Mouse (Mus musculus) heart, adult 2 months (tissue): ENCODE measurements around the gene 4930404N11Rik. TPM values are rescaled to one million over a fixed set of nuclear protein-coding genes. Genes with fewer than 3 reads are reported as not detected.

ENCODE experiments used
- DNase-seq, 2 experiments: peaks; one replicate each; pipeline ENCODE4 v3.0.0; 2021
- H3K27ac ChIP-seq: fragments of 200-600 bp; 2 replicates; pipeline ENCODE4 v1.8.1; 2022
- H3K27me3 ChIP-seq: fragments of 200-500 bp; 2 replicates; pipeline ENCODE4 v1.6.1; 2012; ENCODE audit warnings: mild to moderate bottlenecking, low read length, inconsistent platforms, mixed read lengths; ENCODE audit not compliant: control insufficient read depth, insufficient read depth
- H3K36me3 ChIP-seq: fragments of 200-500 bp; 2 replicates; pipeline ENCODE4 v1.6.1; 2012; ENCODE audit warnings: low read length, inconsistent platforms; ENCODE audit not compliant: control insufficient read depth, insufficient read depth
- H3K4me1 ChIP-seq: fragments of 200-500 bp; 2 replicates; pipeline ENCODE4 v1.6.1; 2011; ENCODE audit warnings: low read length; ENCODE audit not compliant: control insufficient read depth, insufficient read depth
- H3K4me3 ChIP-seq: fragments of 200-600 bp; 2 replicates; pipeline ENCODE4 v1.8.1; 2022
- H3K79me2 ChIP-seq: fragments of 200-500 bp; replicated peaks from 2 replicates; pipeline ENCODE4 v1.6.1; 2012; ENCODE audit warnings: mild to moderate bottlenecking, inconsistent platforms, low read length, moderate library complexity, mixed read lengths; ENCODE audit not compliant: control insufficient read depth, insufficient read depth
- H3K9ac ChIP-seq: fragments of 200-500 bp; 2 replicates; pipeline ENCODE4 v1.6.1; 2012; ENCODE audit warnings: low read depth, mild to moderate bottlenecking, control low read depth, inconsistent platforms, low read length, mixed read lengths
- CTCF ChIP-seq: fragments of 200-600 bp; IDR thresholded peaks from 2 replicates; pipeline ENCODE4 v1.8.1; 2022; ENCODE audit warnings: antibody characterized with exemption, mild to moderate bottlenecking, moderate library complexity
- EP300 ChIP-seq: fragments of 200-500 bp; IDR thresholded peaks from 2 replicates; pipeline ENCODE4 v1.6.1; 2011; ENCODE audit warnings: low read depth, low read length, control low read depth; ENCODE audit not compliant: insufficient read depth
- POLR2A ChIP-seq: fragments of 200-500 bp; IDR thresholded peaks from 2 replicates; pipeline ENCODE4 v1.6.1; 2011; ENCODE audit warnings: mild to moderate bottlenecking, low read depth, low read length, control low read depth; ENCODE audit not compliant: insufficient read depth
- WGBS: fragments of 180-500 bp; shearing (Covaris S2); methylation state at CpG from one replicate; pipeline ENCODE4 v1.1.7; 2018; 5-methylcytosine and 5-hydroxymethylcytosine counted together
- intact Hi-C: fragments of 180-260 bp; cut with DNase I; formaldehyde crosslinking; loops from one replicate; pipeline ENCODE4 v1.15.1; 2025
- polyA plus RNA-seq: library from polyadenylated mRNA; depleted of rRNA; stranded (reverse); fragments of >200 nt; gene quantifications from 2 replicates; pipeline ENCODE4 v1.2.3, GENCODE M21; 2012
- total RNA-seq, 2 experiments: library from RNA; stranded (reverse); gene quantifications; 2 replicates each; pipeline ENCODE4 v1.2.3; 2021

4930404N11Rik gene
- total and polyA plus RNA-seq, 3 experiments, result 0.64 to 1.2 (median 1.1) TPM

GRCm38 (mm10) chr10:81319330-81319699, 46.3 kb downstream of the 4930404N11Rik start:
- DNase-seq, result peak in 1 of 2 experiments; percentile 40
- intact Hi-C loops, result loop anchor here (2.0 kb wide), 1 partner anchor 27 kb away; the partner anchor contains the start of gene Pip5k1c
- peaks cover 6% of the 10 kb centered on the region for H3K4me1 ChIP-seq

GRCm38 (mm10) chr10:81318589-81319329, 46.9 kb downstream of the 4930404N11Rik start:
- intact Hi-C loops, result loop anchor here (2.0 kb wide), 1 partner anchor 26 kb away; the partner anchor contains the start of gene Pip5k1c
- H3K4me3 ChIP-seq, result no peak overlapping the region
- peak in 1 of 2 experiments; percentile 49 for DNase-seq
- no peaks in the 10 kb centered on the region; the same call in 1 of the 2 replicates for H3K79me2 ChIP-seq
- H3K27ac ChIP-seq, result no peak overlapping the region
- H3K27me3 ChIP-seq, result no peaks in the 10 kb centered on the region
- no peak overlapping the region for H3K9ac ChIP-seq
- no peaks in the 10 kb centered on the region; the same call in 1 of the 2 replicates for H3K36me3 ChIP-seq
- peaks cover 6% of the 10 kb centered on the region for H3K4me1 ChIP-seq
- no peak for TF ChIP-seq POLR2A
- 68% methylated on average over 13 of the region's 13 CpGs for WGBS

More at GRCm38 (mm10) chr10:81319330-81319699, 46.3 kb downstream of the 4930404N11Rik start:
- no peak overlapping the region for H3K4me3 ChIP-seq
- H3K27me3 ChIP-seq, result no peaks in the 10 kb centered on the region
- no peaks in the 10 kb centered on the region; the same call in 1 of the 2 replicates for H3K36me3 ChIP-seq
- 41% methylated on average over 8 of the region's 8 CpGs for WGBS
- no peaks in the 10 kb centered on the region; the same call in 1 of the 2 replicates for H3K79me2 ChIP-seq
- H3K27ac ChIP-seq, result peak overlapping the region; percentile 99
- no peak for TF ChIP-seq EP300
- peak; percentile 49 for TF ChIP-seq CTCF
- H3K9ac ChIP-seq, result peak overlapping the region; percentile 75

- no peaks in the 10 kb centered on the region; the same call in 1 of the 2 replicates for H3K36me3 ChIP-seq
- peak in 1 of 2 experiments; percentile 52 for DNase-seq
- intact Hi-C loops, result no loop called here
- no peak overlapping the region for H3K4me3 ChIP-seq
- H3K27ac ChIP-seq, result no peak overlapping the region
- TF ChIP-seq CTCF, result no peak
- no peak for TF ChIP-seq POLR2A
- TF ChIP-seq EP300, result no peak
- H3K4me1 ChIP-seq, result peaks cover 6% of the 10 kb centered on the region
- no peaks in the 10 kb centered on the region for H3K27me3 ChIP-seq
- no peak overlapping the region for H3K9ac ChIP-seq
- 49% methylated on average over 20 of the region's 20 CpGs for WGBS
- H3K79me2 ChIP-seq, result no peaks in the 10 kb centered on the region; the same call in 1 of the 2 replicates
Measured at GRCm38 (mm10) chr10:81317273-81317672, 48.3 kb downstream of the 4930404N11Rik start.

GRCm38 (mm10) chr10:81316338-81317060, 49.1 kb downstream of the 4930404N11Rik start:
- Histone ChIP-seq H3K79me2 (no peaks in the 10 kb centered on the region; the same call in 1 of the 2 replicates), H3K27ac (no peak overlapping the region), H3K4me3 (no peak overlapping the region), H3K27me3 (no peaks in the 10 kb centered on the region), H3K9ac (no peak overlapping the region), H3K36me3 (no peaks in the 10 kb centered on the region), H3K4me1 (peaks cover 5% of the 10 kb centered on the region)
- WGBS, result 61% methylated on average over 16 of the region's 16 CpGs
- TF ChIP-seq CTCF (peak; percentile 63), POLR2A (no peak), EP300 (no peak)
- intact Hi-C loops, result no loop called here
- DNase-seq, result no peak

- Histone ChIP-seq H3K9ac (no peak overlapping the region), H3K27ac (no peak overlapping the region), H3K27me3 (no peaks in the 10 kb centered on the region), H3K36me3 (no peaks in the 10 kb centered on the region), H3K4me1 (peaks cover 5% of the 10 kb centered on the region), H3K4me3 (no peak overlapping the region), H3K79me2 (no peaks in the 10 kb centered on the region)
- WGBS, result 89% methylated on average over 16 of the region's 16 CpGs
- TF ChIP-seq POLR2A (no peak), EP300 (no peak), CTCF (no peak)
- no peak for DNase-seq
- intact Hi-C loops, result no loop called here
Measured at GRCm38 (mm10) chr10:81315587-81315986, 50.0 kb downstream of the 4930404N11Rik start.

GRCm38 (mm10) chr10:81314201-81314600, 51.4 kb downstream of the 4930404N11Rik start:
- Histone ChIP-seq H3K4me1 (no peaks in the 10 kb centered on the region), H3K27ac (no peak overlapping the region), H3K9ac (no peak overlapping the region), H3K27me3 (no peaks in the 10 kb centered on the region), H3K4me3 (no peak overlapping the region), H3K79me2 (no peaks in the 10 kb centered on the region), H3K36me3 (no peaks in the 10 kb centered on the region)
- DNase-seq, result no peak
- intact Hi-C loops, result no loop called here
- TF ChIP-seq EP300 (no peak), CTCF (no peak), POLR2A (no peak)
- WGBS, result 75% methylated on average over 7 of the region's 7 CpGs
